Mouse (Mus musculus) large intestine, adult 2 months (tissue): ENCODE measurements around the gene Arpc5. TPM values are rescaled to one million over a fixed set of nuclear protein-coding genes. Genes with fewer than 3 reads are reported as not detected.
A peak's percentile ranks its signal among the peaks of the same experiment; 100 is the strongest.

Experiments used
- DNase-seq: peaks from one replicate; pipeline ENCODE4 v3.0.0-alpha.2; 2012; ENCODE audit warnings: low read depth, low spot score
- WGBS: fragments of 180-500 bp; shearing (Covaris S2); methylation state at CpG from one replicate; pipeline ENCODE4 v1.1.7; 2018; 5-methylcytosine and 5-hydroxymethylcytosine counted together
- polyA plus RNA-seq: library from polyadenylated mRNA; depleted of rRNA; stranded (reverse); fragments of >200 nt; gene quantifications from 2 replicates; pipeline ENCODE4 v1.2.3, GENCODE M21; 2012; rRNA removed

Arpc5 gene
- polyA plus RNA-seq, 1 experiment = 107 TPM

GRCm38 (mm10) chr1:152807619-152808391 is 41.5 kb downstream of the Arpc5 start:
- DNase-seq = no peak
- 24% methylated on average over 18 of the region's 18 CpGs for WGBS

GRCm38 (mm10) chr1:152808392-152808680 is 42.0 kb downstream of the Arpc5 start:
- 33% methylated on average over 2 of the region's 2 CpGs for WGBS
- DNase-seq = peak; percentile 80

- no peak for DNase-seq
- 35% methylated on average over 8 of the region's 8 CpGs for WGBS
Measured at GRCm38 (mm10) chr1:152809541-152810252, 43.4 kb downstream of the Arpc5 start.

GRCm38 (mm10) chr1:152810533-152811439 is 44.4 kb downstream of the Arpc5 start:
- WGBS = 81% methylated on average over 13 of the region's 13 CpGs
- no peak for DNase-seq

- 15% methylated on average over 7 of the region's 7 CpGs for WGBS
- DNase-seq = no peak
Measured at GRCm38 (mm10) chr1:152815265-152815701, 48.9 kb downstream of the Arpc5 start.

- 59% methylated on average over 12 of the region's 12 CpGs for WGBS
- no peak for DNase-seq
Measured at GRCm38 (mm10) chr1:152817027-152817769, 50.9 kb downstream of the Arpc5 start.

- DNase-seq = no peak
- WGBS = 66% methylated on average over 10 of the region's 10 CpGs
Measured at GRCm38 (mm10) chr1:152817794-152818193, 51.5 kb downstream of the Arpc5 start.

- 88% methylated on average over 6 of the region's 6 CpGs for WGBS
- no peak for DNase-seq
Measured at GRCm38 (mm10) chr1:152819558-152819957, 53.2 kb downstream of the Arpc5 start.

- WGBS = 86% methylated on average over 7 of the region's 7 CpGs
Measured at GRCm38 (mm10) chr1:152820911-152821695, 54.8 kb downstream of the Arpc5 start.

GRCm38 (mm10) chr1:152821746-152822145 is 55.4 kb downstream of the Arpc5 start:
- no peak for DNase-seq
- WGBS = 77% methylated on average over 4 of the region's 4 CpGs

More at GRCm38 (mm10) chr1:152820911-152821695, 54.8 kb downstream of the Arpc5 start:
- no peak for DNase-seq

- DNase-seq = no peak
- WGBS = 85% methylated on average over 9 of the region's 9 CpGs
Measured at GRCm38 (mm10) chr1:152824206-152824605, 57.9 kb downstream of the Arpc5 start.

Other genes starting within 250 kb of the Arpc5 start
- gene Apobec4, start 16.0 kb upstream of the Arpc5 start, polyA plus RNA-seq = not detected in 2 replicates
- gene Rgl1, start 191 bp upstream of the Arpc5 start, polyA plus RNA-seq = 4.2 and 6.3 TPM in 2 replicates
- gene Ncf2, start 33.7 kb downstream of the Arpc5 start, polyA plus RNA-seq = 11.2 and 11.8 TPM in 2 replicates
- gene Smg7, start 136.1 kb downstream of the Arpc5 start, polyA plus RNA-seq = 18.3 and 33.3 TPM in 2 replicates
- gene Nmnat2, start 188.5 kb downstream of the Arpc5 start, polyA plus RNA-seq = 0.58 and 0.78 TPM in 2 replicates